8 mouse cellular contexts compared by ENCODE assay signal in the genomic region with DNA sequence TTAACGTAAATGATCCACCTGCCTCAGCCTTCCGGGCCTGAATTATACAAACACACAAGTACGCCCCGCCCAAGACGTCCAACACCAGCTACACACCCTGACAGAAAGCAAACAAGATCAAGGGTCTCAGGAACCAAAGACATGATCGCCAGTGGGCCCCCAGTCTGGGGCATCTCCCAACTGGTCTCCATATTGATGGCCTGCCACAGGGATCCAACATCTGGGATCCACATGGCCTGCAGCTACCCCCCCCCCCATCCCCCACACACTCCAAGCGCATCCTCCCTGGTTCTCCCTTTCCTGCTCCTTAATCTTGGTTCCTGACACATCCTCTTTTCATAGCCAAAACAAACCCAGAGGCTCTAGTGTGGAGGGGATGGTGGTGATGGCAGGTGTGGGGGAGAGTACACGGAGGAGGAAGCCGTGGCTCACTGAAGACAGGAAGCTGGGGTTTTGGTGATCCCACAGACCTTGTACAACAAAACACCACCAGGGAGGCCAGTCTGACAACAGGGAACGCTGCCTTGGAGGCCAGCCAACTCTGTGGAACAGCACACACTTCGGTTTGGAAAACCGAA. TPM values are rescaled to one million over a fixed set of nuclear protein-coding genes. Genes with fewer than 3 reads are reported as not detected.
A peak's percentile ranks its signal among the peaks of the same experiment; 100 is the strongest.
DNase-seq lines count a peak whose midpoint lies in the region; ATAC-seq lines count a peak whose summit lies in the region.

No protein-coding gene starts in this region.

- 51% methylated on average over 12 of the region's 12 CpGs for WGBS in heart, embryonic 12.5 days
- WGBS in kidney, embryonic 14.5 days, result 19% methylated on average over 12 of the region's 12 CpGs
- WGBS in stomach, embryonic 14.5 days, result 26% methylated on average over 12 of the region's 12 CpGs
- 67% methylated on average over 12 of the region's 12 CpGs for WGBS in midbrain, embryonic 15.5 days

- H3K4me1 ChIP-seq in heart, embryonic 12.5 days (replicated peaks), result peaks cover 55% of the 10 kb centered on the region
- peaks cover 32% of the 10 kb centered on the region for H3K4me1 ChIP-seq in kidney, embryonic 14.5 days (ENCODE audit: control insufficient read depth, insufficient read depth, low read length)
- peaks cover 23% of the 10 kb centered on the region for H3K4me1 ChIP-seq in stomach, embryonic 14.5 days (ENCODE audit: control insufficient read depth, insufficient read depth, low read length)
- H3K4me1 ChIP-seq in midbrain, embryonic 15.5 days, result peaks cover 18% of the 10 kb centered on the region

- H3K9ac ChIP-seq in heart, embryonic 12.5 days, result no peak overlapping the region
- no peak overlapping the region for H3K9ac ChIP-seq in kidney, embryonic 14.5 days (ENCODE audit: low read depth, low read length)
- H3K9ac ChIP-seq in stomach, embryonic 14.5 days (replicated peaks; ENCODE audit: low read depth, low read length), result no peak overlapping the region
- no peak overlapping the region for H3K9ac ChIP-seq in midbrain, embryonic 15.5 days

- no peaks in the 10 kb centered on the region for H3K27me3 ChIP-seq in heart, embryonic 12.5 days (replicated peaks)
- H3K27me3 ChIP-seq in kidney, embryonic 14.5 days (ENCODE audit: control insufficient read depth, insufficient read depth, low read length), result no peaks in the 10 kb centered on the region
- no peaks in the 10 kb centered on the region for H3K27me3 ChIP-seq in stomach, embryonic 14.5 days (ENCODE audit: control insufficient read depth, insufficient read depth, low read length)
- H3K27me3 ChIP-seq in midbrain, embryonic 15.5 days (replicated peaks), result no peaks in the 10 kb centered on the region

- DNase-seq in gastrocnemius, adult 18-20 months (ENCODE audit: low spot score), result peak; percentile 64
- no peak for DNase-seq in gastrocnemius, postnatal 36 days
- peak; percentile 54 for DNase-seq in embryo, embryonic 10 days (ENCODE audit: low spot score)
- peak; percentile 66 for DNase-seq in lung, postnatal 25 days (ENCODE audit: low spot score)

- H3K27ac ChIP-seq in heart, embryonic 12.5 days (ENCODE audit: poor library complexity, severe bottlenecking), result peak overlapping the region; percentile 75
- peak overlapping the region; percentile 93 for H3K27ac ChIP-seq in kidney, embryonic 14.5 days (ENCODE audit: low read depth, low read length)
- H3K27ac ChIP-seq in stomach, embryonic 14.5 days (ENCODE audit: low read length), result peak overlapping the region; percentile 77; the same call in 1 of the 2 replicates
- no peak overlapping the region for H3K27ac ChIP-seq in midbrain, embryonic 15.5 days

- H3K36me3 ChIP-seq in heart, embryonic 12.5 days, result peaks cover 33% of the 10 kb centered on the region
- H3K36me3 ChIP-seq in kidney, embryonic 14.5 days (ENCODE audit: control insufficient read depth, insufficient read depth, low read length), result peaks cover 15% of the 10 kb centered on the region; the same call in 1 of the 2 replicates
- no peaks in the 10 kb centered on the region; the same call in 1 of the 2 replicates for H3K36me3 ChIP-seq in stomach, embryonic 14.5 days (ENCODE audit: control insufficient read depth, insufficient read depth, low read length)
- H3K36me3 ChIP-seq in midbrain, embryonic 15.5 days (replicated peaks), result no peaks in the 10 kb centered on the region

- H3K9me3 ChIP-seq in heart, embryonic 12.5 days (replicated peaks), result no peaks in the 10 kb centered on the region
- no peaks in the 10 kb centered on the region for H3K9me3 ChIP-seq in kidney, embryonic 14.5 days (ENCODE audit: control insufficient read depth, low read length)
- H3K9me3 ChIP-seq in stomach, embryonic 14.5 days (ENCODE audit: control insufficient read depth, low read depth, low read length), result no peaks in the 10 kb centered on the region
- H3K9me3 ChIP-seq in midbrain, embryonic 15.5 days, result no peaks in the 10 kb centered on the region

- ATAC-seq in heart, embryonic 12.5 days (ENCODE audit: insufficient number of reproducible peaks, low FRiP score), result peak; percentile 68
- ATAC-seq in kidney, embryonic 14.5 days (ENCODE audit: low FRiP score, low TSS enrichment), result peak; percentile 71
- peak; percentile 8; the same call in 1 of the 2 replicates for ATAC-seq in stomach, embryonic 14.5 days (ENCODE audit: insufficient number of reproducible peaks, insufficient read depth, low FRiP score, low read depth)
- no peak for ATAC-seq in midbrain, embryonic 15.5 days (replicated peaks)

- no peak overlapping the region for H3K4me3 ChIP-seq in heart, embryonic 12.5 days
- H3K4me3 ChIP-seq in kidney, embryonic 14.5 days (ENCODE audit: low read length), result no peak overlapping the region
- H3K4me3 ChIP-seq in stomach, embryonic 14.5 days (ENCODE audit: low read depth, low read length), result no peak overlapping the region
- H3K4me3 ChIP-seq in midbrain, embryonic 15.5 days, result no peak overlapping the region

- no peak overlapping the region for H3K4me2 ChIP-seq in heart, embryonic 12.5 days
- peak overlapping the region; percentile 31 for H3K4me2 ChIP-seq in kidney, embryonic 14.5 days (replicated peaks; ENCODE audit: low read depth, low read length)
- H3K4me2 ChIP-seq in stomach, embryonic 14.5 days (replicated peaks; ENCODE audit: low read depth, low read length), result peak overlapping the region; percentile 12; the same call in 1 of the 2 replicates
- H3K4me2 ChIP-seq in midbrain, embryonic 15.5 days, result no peak overlapping the region

- intact Hi-C loops in gastrocnemius, postnatal 36 days (cut with DNase I), result no loop called here

RNA-seq across cellular contexts. Expression of a gene that starts 9.9 kb away (rescaled TPM):
- 10 to 100 TPM; 38.9 to 42.9 TPM for total RNA-seq in gastrocnemius, adult 18-20 months (2021)
- total RNA-seq in gastrocnemius, postnatal 36 days (2021), result 10 to 100 TPM; 35.2 to 44.6 TPM
- 17.1 and 17.3 TPM in 2 replicates for polyA plus RNA-seq in heart, embryonic 12.5 days (2016; fragmentation: Nextera tagmentation; extraction: Ambion mirVana)
- polyA plus RNA-seq in kidney, embryonic 14.5 days (2014; fragmentation: Nextera tagmentation; extraction: Ambion mirVana), result 33.8 and 37.3 TPM in 2 replicates
- polyA plus RNA-seq in stomach, embryonic 14.5 days (2014; fragmentation: Nextera tagmentation; extraction: Ambion mirVana), result 24.0 and 26.5 TPM in 2 replicates
- polyA plus RNA-seq in midbrain, embryonic 15.5 days (2015; fragmentation: Nextera tagmentation; extraction: Ambion mirVana), result 15.8 and 17.7 TPM in 2 replicates

RNA-seq across cellular contexts. Expression of a gene that starts 10.2 kb away (rescaled TPM):
- not detected for total RNA-seq in gastrocnemius, adult 18-20 months (2021)
- under 1 TPM in 1 of 2 experiments, not detected in 1; 0.15 TPM for total RNA-seq in gastrocnemius, postnatal 36 days (2021)
- polyA plus RNA-seq in heart, embryonic 12.5 days (2016; fragmentation: Nextera tagmentation; extraction: Ambion mirVana), result 0.19 and 0.33 TPM in 2 replicates
- 0.57 and 1.4 TPM in 2 replicates for polyA plus RNA-seq in kidney, embryonic 14.5 days (2014; fragmentation: Nextera tagmentation; extraction: Ambion mirVana)
- polyA plus RNA-seq in stomach, embryonic 14.5 days (2014; fragmentation: Nextera tagmentation; extraction: Ambion mirVana), result 0.54 and 0.78 TPM in 2 replicates
- polyA plus RNA-seq in midbrain, embryonic 15.5 days (2015; fragmentation: Nextera tagmentation; extraction: Ambion mirVana), result 1.7 and 1.8 TPM in 2 replicates

RNA-seq across cellular contexts. Expression of a gene that starts 33.8 kb away (rescaled TPM):
- 1 to 10 TPM; 7.0 to 7.5 TPM for total RNA-seq in gastrocnemius, adult 18-20 months (2021)
- 1 to 10 TPM; 5.6 to 6.8 TPM for total RNA-seq in gastrocnemius, postnatal 36 days (2021)
- polyA plus RNA-seq in heart, embryonic 12.5 days (2016; fragmentation: Nextera tagmentation; extraction: Ambion mirVana), result 9.1 and 10.8 TPM in 2 replicates
- polyA plus RNA-seq in kidney, embryonic 14.5 days (2014; fragmentation: Nextera tagmentation; extraction: Ambion mirVana), result 10.4 and 11.1 TPM in 2 replicates
- 8.4 and 9.0 TPM in 2 replicates for polyA plus RNA-seq in stomach, embryonic 14.5 days (2014; fragmentation: Nextera tagmentation; extraction: Ambion mirVana)
- 28.3 and 30.6 TPM in 2 replicates for polyA plus RNA-seq in midbrain, embryonic 15.5 days (2015; fragmentation: Nextera tagmentation; extraction: Ambion mirVana)

RNA-seq across cellular contexts. Expression of a gene that starts 33.9 kb away (rescaled TPM):
- 10 to 100 TPM; 15.8 to 15.9 TPM for total RNA-seq in gastrocnemius, adult 18-20 months (2021)
- 10 to 100 TPM; 15.8 to 17.7 TPM for total RNA-seq in gastrocnemius, postnatal 36 days (2021)
- polyA plus RNA-seq in heart, embryonic 12.5 days (2016; fragmentation: Nextera tagmentation; extraction: Ambion mirVana), result 38.7 and 38.8 TPM in 2 replicates
- polyA plus RNA-seq in kidney, embryonic 14.5 days (2014; fragmentation: Nextera tagmentation; extraction: Ambion mirVana), result 22.3 and 37.7 TPM in 2 replicates
- polyA plus RNA-seq in stomach, embryonic 14.5 days (2014; fragmentation: Nextera tagmentation; extraction: Ambion mirVana), result 27.1 and 30.7 TPM in 2 replicates
- polyA plus RNA-seq in midbrain, embryonic 15.5 days (2015; fragmentation: Nextera tagmentation; extraction: Ambion mirVana), result 39.9 and 43.7 TPM in 2 replicates

RNA-seq across cellular contexts. Expression of a gene that starts 55.4 kb away (rescaled TPM):
- not detected for total RNA-seq in gastrocnemius, adult 18-20 months (2021)
- total RNA-seq in gastrocnemius, postnatal 36 days (2021), result not detected
- polyA plus RNA-seq in heart, embryonic 12.5 days (2016; fragmentation: Nextera tagmentation; extraction: Ambion mirVana), result not detected in 2 replicates
- not detected in 2 replicates for polyA plus RNA-seq in kidney, embryonic 14.5 days (2014; fragmentation: Nextera tagmentation; extraction: Ambion mirVana)
- polyA plus RNA-seq in stomach, embryonic 14.5 days (2014; fragmentation: Nextera tagmentation; extraction: Ambion mirVana), result not detected in 2 replicates
- polyA plus RNA-seq in midbrain, embryonic 15.5 days (2015; fragmentation: Nextera tagmentation; extraction: Ambion mirVana), result 0.44 and 0.70 TPM in 2 replicates

Comparison
In these comparisons a context has a peak if more than half of its experiments do, and no peak if none do; other contexts are left out.
1. DNase-seq: peak in gastrocnemius, adult 18-20 months (single experiment), embryo, embryonic 10 days (single experiment) and lung, postnatal 25 days (single experiment); none in gastrocnemius, postnatal 36 days (0 of 2).
2. H3K4me2 ChIP-seq: peak in kidney, embryonic 14.5 days (single experiment) and stomach, embryonic 14.5 days (single experiment); none in heart, embryonic 12.5 days (single experiment) and midbrain, embryonic 15.5 days (single experiment).